Mouse (Mus musculus): ENCODE measurements around the gene 1110002E22Rik. TPM values are rescaled to one million over a fixed set of nuclear protein-coding genes. Genes with fewer than 3 reads are reported as not detected.

1110002E22Rik gene
- polyA plus RNA-seq, 1 experiment, result 0.05 TPM

- no peak for DNase-seq (ENCODE audit: low read depth)
Observed at GRCm38 (mm10) chr3:138063731-138064329, 1.0 kb upstream of the 1110002E22Rik start.

- DNase-seq (ENCODE audit: low read depth), result no peak
Observed at GRCm38 (mm10) chr3:138065930-138066329, 1.1 kb downstream of the 1110002E22Rik start.

DNA sequence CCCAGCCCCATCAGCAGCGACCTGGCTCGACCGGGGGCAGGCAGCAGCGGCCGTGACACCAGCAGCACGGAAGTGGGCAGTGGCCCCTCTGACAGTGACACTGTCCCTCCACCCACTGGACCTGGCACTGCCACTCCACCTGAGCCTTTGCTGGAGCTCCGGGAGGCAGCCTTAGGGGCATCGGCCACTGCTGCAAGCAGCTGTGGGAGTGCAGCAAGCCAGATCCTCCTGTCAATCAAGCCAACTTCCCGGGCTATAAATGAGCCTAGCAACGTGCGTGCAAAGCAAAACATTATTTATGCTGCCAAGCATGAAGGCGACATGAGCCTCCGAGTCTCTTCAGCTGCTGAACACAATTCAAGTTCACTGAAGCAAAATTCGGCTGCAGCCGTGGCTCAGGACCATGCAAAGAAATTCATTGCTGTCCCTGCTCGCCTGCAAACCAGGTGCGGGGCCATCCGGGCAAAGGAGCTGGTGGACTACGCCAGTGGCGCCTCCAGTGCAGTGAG, 1.6 kb downstream of the 1110002E22Rik start:
- no peak for DNase-seq (ENCODE audit: low read depth)

- DNase-seq (ENCODE audit: low read depth), result no peak
Observed at GRCm38 (mm10) chr3:138067288-138067687, 2.4 kb downstream of the 1110002E22Rik start, which contains the start of gene Gm5105. Gene Gm5105 (minus strand): TSS chr3:138067388.

DNA sequence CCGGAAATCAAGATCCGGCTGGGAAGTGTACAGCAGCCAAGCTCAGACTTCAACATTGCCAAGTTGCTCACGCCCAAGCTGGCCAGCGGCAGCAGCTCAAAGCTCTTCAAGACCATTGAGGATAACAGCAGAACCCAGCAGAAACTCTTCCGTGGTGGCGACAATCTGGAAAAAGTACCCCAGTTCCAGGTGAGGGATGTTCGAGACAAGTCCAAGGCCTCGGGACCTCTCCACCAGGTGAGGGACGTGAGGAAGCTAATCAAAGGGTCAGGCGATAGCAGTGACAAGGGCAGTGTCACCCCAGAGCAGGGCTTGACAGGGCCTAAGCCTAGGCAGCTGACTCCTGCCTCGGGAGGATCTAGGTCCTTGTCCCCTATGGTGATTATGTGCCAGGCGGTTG, 3.3 kb downstream of the 1110002E22Rik start:
- no peak for DNase-seq (ENCODE audit: low read depth)

DNA sequence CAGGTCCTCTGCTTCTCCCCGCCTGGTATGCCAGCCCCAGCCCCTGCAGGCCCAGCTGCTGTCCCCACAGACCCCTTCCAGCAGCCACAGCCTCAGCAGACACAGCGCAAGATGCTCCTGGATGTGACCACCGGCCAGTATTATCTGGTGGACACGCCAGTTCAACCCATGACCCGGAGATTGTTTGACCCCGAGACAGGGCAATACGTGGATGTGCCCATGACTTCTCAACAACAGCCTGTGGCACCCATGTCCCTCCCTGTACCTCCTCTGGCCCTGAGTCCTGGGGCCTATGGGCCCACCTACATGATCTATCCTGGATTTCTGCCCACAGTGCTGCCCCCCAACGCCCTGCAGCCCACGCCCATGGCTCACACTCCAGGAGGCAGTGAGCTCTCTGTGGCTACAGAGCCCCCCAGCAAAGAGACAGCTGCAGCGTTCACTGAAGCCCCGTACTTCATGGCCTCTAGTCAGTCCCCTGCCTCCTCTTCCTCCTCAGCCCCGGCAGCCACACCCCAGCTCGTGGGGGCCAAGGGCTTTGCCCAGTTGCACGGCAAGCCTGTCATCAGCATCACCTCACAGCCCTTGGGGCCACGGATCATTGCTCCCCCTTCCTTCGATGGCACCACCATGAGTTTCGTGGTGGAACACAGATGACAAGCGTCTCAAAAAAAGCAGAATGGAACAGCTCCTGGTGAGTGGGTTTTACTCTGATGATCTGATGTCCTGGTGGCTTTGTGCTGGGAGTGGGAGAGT, 5.1 kb downstream of the 1110002E22Rik start:
- no peak for DNase-seq (ENCODE audit: low read depth)

DNA sequence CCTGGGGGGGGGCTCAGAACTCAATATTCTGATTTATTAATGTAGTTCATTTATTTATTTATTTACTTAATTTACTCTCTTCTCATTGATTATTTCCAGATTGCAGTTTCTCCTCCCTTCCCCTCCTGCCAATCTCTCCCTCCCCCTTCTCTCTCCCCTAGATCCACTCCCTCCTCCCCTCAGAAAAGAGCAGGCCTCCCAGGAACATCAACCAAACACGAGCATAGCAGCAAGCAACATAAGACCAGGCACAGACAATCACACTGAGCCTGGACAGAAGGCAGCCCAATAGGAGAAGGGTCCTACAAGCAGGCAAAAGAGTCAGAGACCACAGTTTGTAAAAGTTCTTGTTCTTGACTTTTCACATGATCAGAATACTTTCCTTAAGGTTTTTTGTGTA, 6.2 kb downstream of the 1110002E22Rik start:
- no peak for DNase-seq (ENCODE audit: low read depth)

DNA sequence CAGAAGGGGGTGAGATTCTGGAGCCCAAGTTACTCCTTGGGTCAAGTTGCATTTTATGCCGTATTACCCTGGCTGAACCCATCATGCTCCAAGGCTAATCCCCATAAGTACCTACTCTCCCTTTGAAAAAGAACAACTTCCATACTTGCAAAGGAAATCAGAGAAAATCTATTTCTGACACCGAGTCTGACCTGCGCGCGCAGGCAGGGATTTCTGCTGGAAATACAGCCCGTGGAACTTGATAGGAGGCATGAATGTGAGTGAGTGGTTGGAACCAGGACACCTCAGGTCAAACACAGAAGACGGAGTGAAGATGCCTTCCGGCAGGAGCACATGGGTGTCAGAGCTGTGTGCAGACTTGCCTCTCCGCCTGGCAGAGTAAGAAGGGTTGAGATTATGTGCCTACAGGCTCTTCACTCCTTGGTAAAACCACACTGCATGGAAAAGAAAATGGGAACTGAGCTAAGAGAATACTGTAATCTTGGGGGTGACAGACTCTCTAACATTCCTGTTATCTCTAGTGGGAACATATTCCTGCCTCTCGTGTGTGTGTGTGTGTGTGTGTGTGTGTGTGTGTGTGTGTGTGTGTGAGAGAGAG, 6.7 kb downstream of the 1110002E22Rik start:
- no peak for DNase-seq (ENCODE audit: low read depth)

DNA sequence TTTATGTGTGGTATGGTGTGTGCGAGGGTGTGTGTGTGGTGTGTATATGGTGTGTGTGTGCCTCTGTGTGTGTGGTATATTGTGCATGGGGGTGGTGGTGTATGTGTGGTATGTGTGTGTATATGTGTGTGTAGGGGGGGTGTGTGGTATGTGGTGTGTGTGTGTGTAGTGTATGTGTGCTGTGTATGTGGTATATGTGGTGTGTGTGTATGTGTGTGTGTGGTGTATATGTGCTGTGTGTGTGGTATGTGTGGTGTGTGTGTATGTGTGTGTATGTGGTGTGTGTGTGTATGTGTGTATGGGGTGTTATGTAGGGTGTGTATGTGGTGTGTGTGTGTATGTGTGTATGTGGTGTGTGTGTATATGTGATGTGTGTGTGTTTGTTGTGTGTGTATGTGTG, 9.4 kb downstream of the 1110002E22Rik start:
- no peak for DNase-seq (ENCODE audit: low read depth)

- no peak for DNase-seq (ENCODE audit: low read depth)
Observed at GRCm38 (mm10) chr3:138075209-138075608, 10.4 kb downstream of the 1110002E22Rik start.

DNA sequence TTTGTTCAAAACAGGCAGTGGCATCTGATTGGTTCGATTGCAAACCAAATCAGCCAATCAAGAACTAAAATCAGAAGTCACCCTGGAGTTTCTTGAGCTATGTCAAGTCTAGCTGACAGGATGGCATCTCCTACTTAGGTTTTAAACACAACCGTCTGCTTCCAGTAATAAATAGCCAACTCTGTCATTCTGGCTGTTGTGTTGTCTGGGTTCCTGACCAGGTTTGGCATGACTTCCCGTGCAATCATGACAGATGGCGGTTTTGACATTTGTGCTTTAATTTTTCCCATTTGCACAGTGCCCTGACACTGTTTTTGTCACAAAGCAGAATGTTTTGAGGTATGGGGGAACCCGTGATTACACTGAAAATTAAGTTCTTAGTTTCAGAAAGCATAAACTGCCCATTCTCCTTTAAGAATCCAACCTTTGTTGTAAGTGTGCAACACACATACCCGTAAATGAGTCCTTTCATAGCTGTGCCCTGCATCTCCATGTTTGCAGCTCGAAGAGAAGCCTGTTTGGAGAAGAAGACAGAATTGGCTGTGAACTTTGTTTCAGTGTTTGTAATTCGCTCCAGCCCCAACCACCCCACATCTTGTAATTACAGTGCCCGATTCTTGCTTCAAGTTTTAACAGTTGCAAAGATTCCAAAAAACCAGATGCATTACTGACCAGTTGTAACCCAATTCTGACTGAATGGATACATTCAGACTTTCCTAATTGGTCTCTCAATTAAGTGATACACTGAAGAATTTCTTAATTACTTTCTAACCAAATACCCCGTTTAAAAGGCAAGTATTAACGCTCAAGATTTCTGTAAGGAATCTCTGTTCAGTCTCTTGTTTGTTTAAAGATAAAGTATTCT, 12.9 kb downstream of the 1110002E22Rik start:
- DNase-seq (ENCODE audit: low read depth), result no peak

DNA sequence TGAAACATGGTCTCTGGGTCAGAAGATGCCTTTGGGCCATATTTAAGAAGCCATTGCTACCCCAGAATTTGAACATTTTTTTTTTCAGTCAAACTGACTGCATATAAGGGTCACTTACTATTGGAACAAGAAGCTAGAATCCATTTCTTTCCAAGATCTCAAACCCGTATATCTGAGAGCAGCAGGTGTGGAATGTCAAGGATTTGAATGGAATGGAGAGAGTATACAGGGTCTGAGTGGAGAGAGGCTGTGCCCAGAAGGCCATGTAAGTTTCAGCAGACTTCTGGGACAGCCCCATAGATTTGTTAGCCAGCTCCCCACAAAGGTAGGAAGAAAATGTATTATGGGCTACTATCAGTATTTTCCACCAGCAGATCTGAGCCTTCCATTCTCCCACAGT, 13.8 kb downstream of the 1110002E22Rik start:
- DNase-seq (ENCODE audit: low read depth), result no peak

DNA sequence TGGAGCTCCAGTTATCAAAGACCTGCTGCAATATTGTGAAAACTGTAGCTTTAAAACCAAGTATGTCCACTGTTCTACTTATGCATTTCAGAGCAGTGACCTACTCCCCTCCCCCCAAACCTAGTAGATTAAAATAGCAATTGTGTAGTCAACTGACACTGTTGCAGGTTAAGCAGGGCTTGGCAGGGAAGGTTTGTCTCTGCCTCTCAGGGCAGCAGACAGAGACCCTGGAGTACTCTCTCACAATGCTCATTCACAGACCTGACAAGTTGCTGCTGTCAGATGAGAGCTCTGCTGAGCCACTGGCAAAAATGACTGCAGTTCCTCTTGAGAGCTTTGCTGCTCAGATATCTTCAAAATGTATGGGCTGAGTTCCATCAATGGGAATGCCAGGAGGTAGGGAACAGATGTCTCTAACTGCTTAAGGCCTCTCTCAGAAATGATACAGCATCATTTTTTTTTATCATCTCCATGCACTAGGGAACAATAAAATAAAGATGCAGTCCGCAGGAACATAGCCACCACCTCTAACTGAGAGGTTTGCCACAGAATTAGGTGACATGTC, 18.3 kb downstream of the 1110002E22Rik start:
- DNase-seq (ENCODE audit: low read depth), result no peak

- no peak for DNase-seq (ENCODE audit: low read depth)
Observed at GRCm38 (mm10) chr3:138083896-138084295, 19.0 kb downstream of the 1110002E22Rik start.

- DNase-seq (ENCODE audit: low read depth), result no peak
Observed at GRCm38 (mm10) chr3:138095301-138095700, 30.4 kb downstream of the 1110002E22Rik start.

GRCm38 (mm10) chr3:138095718-138096117, 30.9 kb downstream of the 1110002E22Rik start:
- no peak for DNase-seq (ENCODE audit: low read depth)

DNA sequence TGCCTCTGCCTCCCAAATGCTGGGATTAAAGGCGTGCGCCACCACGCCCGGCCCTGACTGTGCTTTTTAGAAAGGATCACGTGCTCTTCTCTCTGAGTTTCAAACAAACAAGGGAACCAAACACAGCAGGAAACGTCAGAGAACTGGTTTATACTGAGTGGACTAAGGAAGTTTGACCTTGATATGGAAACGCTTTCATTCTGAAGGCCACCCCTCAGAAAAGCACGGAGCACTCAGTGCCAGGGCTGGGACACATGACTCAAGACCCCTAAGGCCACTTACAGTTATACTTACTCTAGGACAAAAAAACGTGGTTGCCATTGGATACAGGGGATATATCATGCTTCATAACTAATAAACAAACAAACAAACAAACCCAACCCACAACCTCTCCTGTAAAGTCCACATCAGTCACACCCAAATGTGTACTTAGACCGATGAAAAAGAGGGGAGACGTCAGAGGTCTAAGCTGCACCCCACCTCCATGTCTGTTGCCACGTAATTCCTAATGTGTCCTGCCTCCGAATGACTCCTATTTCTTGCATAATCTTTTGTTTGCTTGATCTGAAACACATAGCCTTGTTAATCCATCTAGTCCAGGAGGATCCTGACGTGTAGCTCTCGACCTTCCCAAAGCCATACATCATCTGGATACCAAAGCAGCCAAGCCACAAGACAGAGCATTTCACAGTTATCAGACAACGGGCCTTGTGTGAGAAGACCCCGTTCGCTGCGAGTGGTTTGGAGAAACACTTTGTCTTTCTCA, 31.6 kb downstream of the 1110002E22Rik start:
- no peak for DNase-seq (ENCODE audit: low read depth)

- DNase-seq (ENCODE audit: low read depth), result no peak
Observed at GRCm38 (mm10) chr3:138097718-138098117, 32.9 kb downstream of the 1110002E22Rik start.

DNA sequence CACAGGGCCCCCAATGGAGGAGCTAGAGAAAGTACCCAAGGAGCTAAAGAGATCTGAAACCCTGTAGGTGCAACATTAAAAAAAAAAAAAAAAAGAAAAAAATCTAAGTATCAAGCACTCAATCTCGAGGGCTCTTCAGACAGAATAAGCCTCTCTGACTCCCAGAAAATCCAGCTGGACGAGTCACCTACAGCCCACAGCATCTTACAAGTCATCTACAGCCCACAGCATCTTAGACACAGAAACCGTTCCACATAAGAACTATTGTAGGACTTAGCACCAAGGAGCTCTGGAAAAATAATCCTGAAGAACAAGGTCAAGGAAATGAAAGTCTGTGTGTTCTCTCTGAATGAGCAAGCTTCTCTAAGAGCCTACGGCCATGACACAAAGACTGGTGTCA, 37.1 kb downstream of the 1110002E22Rik start:
- DNase-seq (ENCODE audit: low read depth), result no peak

- no peak for DNase-seq (ENCODE audit: low read depth)
Observed at GRCm38 (mm10) chr3:138103690-138104089, 38.8 kb downstream of the 1110002E22Rik start.

DNA sequence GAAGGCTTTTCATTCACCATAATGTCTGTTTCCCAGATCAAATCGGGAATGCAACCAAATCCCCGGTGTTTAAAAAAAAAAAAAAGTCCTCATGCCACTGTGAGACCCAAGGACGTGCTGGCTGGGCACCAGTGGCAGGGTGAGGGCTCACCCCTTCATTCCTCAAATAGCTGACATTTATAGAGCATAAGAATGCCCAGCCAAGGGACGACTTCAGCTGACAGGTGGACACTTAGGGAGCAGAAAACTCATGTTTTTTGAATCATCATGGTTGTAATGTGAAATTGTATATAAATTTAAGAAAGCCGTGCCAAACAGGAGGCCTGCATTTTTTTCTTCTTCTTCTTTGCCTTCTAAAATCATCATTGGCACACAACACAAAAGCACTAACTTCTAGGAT, 40.2 kb downstream of the 1110002E22Rik start:
- no peak for DNase-seq (ENCODE audit: low read depth)

Measured in gonadal fat pad, adult 2 months (tissue).